ENCODE assay signal across 32 mouse cellular contexts in genomic region chr8:54418035-54418434, GRCm38 (mm10).
"Had no signal": no experiment of that assay in that cellular context is flagged by ENCODE, and none has a peak within 500 bp of the region (broad histone marks: within the 10 kb centered on the region; RNA-seq: fewer than 3 reads in every experiment).

No protein-coding gene starts in this region.

- DNase-seq: left cerebral cortex, postnatal 4 days; liver; liver, embryonic 13.5 days; liver, postnatal 0 days; lung, adult 18-20 months; lung, adult 2 months; lung, embryonic 14.5 days; lung, postnatal 10 days; lung, postnatal 14 days; lung, postnatal 36 days; lung, postnatal 4 days; midbrain, embryonic 14.5 days had no signal

- H3K9me3 ChIP-seq: limb, embryonic 10.5 days; limb, embryonic 12.5 days; limb, embryonic 13.5 days; limb, embryonic 15.5 days; liver, embryonic 12.5 days; liver, embryonic 13.5 days; liver, embryonic 15.5 days; lung, embryonic 15.5 days; megakaryocyte, embryonic 14.5 days; midbrain, embryonic 10.5 days; midbrain, embryonic 12.5 days; midbrain, embryonic 13.5 days; midbrain, embryonic 15.5 days; neural tube, embryonic 12.5 days had no signal

- H3K4me1 ChIP-seq: limb, embryonic 10.5 days; limb, embryonic 12.5 days; limb, embryonic 13.5 days; limb, embryonic 15.5 days; liver, embryonic 12.5 days; liver, embryonic 13.5 days; liver, embryonic 15.5 days; lung, embryonic 15.5 days; midbrain, embryonic 10.5 days; midbrain, embryonic 12.5 days; midbrain, embryonic 13.5 days; midbrain, embryonic 15.5 days; neural tube, embryonic 12.5 days had no signal

- H3K9ac ChIP-seq: limb, embryonic 12.5 days; limb, embryonic 13.5 days; limb, embryonic 15.5 days; liver, embryonic 12.5 days; liver, embryonic 13.5 days; liver, embryonic 14.5 days; liver, embryonic 15.5 days; liver, postnatal 0 days; lung, embryonic 14.5 days; lung, embryonic 15.5 days; midbrain, embryonic 12.5 days; midbrain, embryonic 13.5 days; midbrain, embryonic 15.5 days; neural tube, embryonic 12.5 days had no signal

- ATAC-seq: liver, embryonic 12.5 days; liver, postnatal 0 days; lung, postnatal 0 days; midbrain, embryonic 13.5 days; midbrain, embryonic 15.5 days; midbrain, embryonic 16.5 days had no signal

- H3K36me3 ChIP-seq: limb, embryonic 10.5 days; limb, embryonic 12.5 days; limb, embryonic 13.5 days; limb, embryonic 15.5 days; liver, embryonic 12.5 days; liver, embryonic 13.5 days; liver, embryonic 15.5 days; lung, embryonic 15.5 days; midbrain, embryonic 10.5 days; midbrain, embryonic 12.5 days; midbrain, embryonic 13.5 days; midbrain, embryonic 15.5 days; neural tube, embryonic 12.5 days had no signal

- H3K4me2 ChIP-seq: limb, embryonic 12.5 days; limb, embryonic 13.5 days; limb, embryonic 15.5 days; liver, embryonic 11.5 days; liver, embryonic 12.5 days; liver, embryonic 13.5 days; liver, embryonic 15.5 days; lung, embryonic 14.5 days; lung, embryonic 15.5 days; midbrain, embryonic 11.5 days; midbrain, embryonic 12.5 days; midbrain, embryonic 13.5 days; midbrain, embryonic 15.5 days; neural tube, embryonic 12.5 days had no signal

- H3K27ac ChIP-seq: limb, embryonic 10.5 days; limb, embryonic 12.5 days; limb, embryonic 13.5 days; limb, embryonic 15.5 days; liver, embryonic 12.5 days; liver, embryonic 13.5 days; liver, embryonic 14.5 days; liver, embryonic 15.5 days; lung, embryonic 15.5 days; macrophage; midbrain, embryonic 10.5 days; midbrain, embryonic 12.5 days; midbrain, embryonic 13.5 days; midbrain, embryonic 15.5 days; neural tube, embryonic 12.5 days had no signal

- H3K4me3 ChIP-seq: limb, embryonic 10.5 days; limb, embryonic 12.5 days; limb, embryonic 13.5 days; limb, embryonic 15.5 days; liver, embryonic 12.5 days; liver, embryonic 13.5 days; liver, embryonic 15.5 days; lung, embryonic 15.5 days; megakaryocyte, embryonic 14.5 days; midbrain, embryonic 10.5 days; midbrain, embryonic 12.5 days; midbrain, embryonic 13.5 days; midbrain, embryonic 15.5 days; myocyte; neural tube, embryonic 12.5 days had no signal

- H3K27me3 ChIP-seq: limb, embryonic 12.5 days; limb, embryonic 13.5 days; limb, embryonic 15.5 days; liver, embryonic 12.5 days; liver, embryonic 13.5 days; liver, embryonic 15.5 days; lung, embryonic 15.5 days; midbrain, embryonic 12.5 days; midbrain, embryonic 13.5 days; midbrain, embryonic 15.5 days; neural tube, embryonic 12.5 days had no signal
